Mouse (Mus musculus): Measurements from ENCODE around the gene D330045A20Rik. TPM values are rescaled to one million over a fixed set of nuclear protein-coding genes. Genes with fewer than 3 reads are reported as not detected.
"Not testable (repeated sequence)": the region's sequence is repeated elsewhere in the genome, so short reads cannot be mapped to it uniquely, and the experiment has no call there.

The D330045A20Rik gene
- polyA plus RNA-seq, 1 experiment from 2014 or later, result 2.4 TPM

GRCm38 (mm10) chrX:139562255-139562924 is 82.2 kb downstream of the D330045A20Rik start:
- Histone ChIP-seq H3K27ac (ENCODE audit: low read depth, low read length) (no peak overlapping the region), H3K4me3 (ENCODE audit: low read depth, low read length) (no peak overlapping the region), H3K9ac (ENCODE audit: low read depth, low read length) (no peak overlapping the region), H3K9me3 (ENCODE audit: control insufficient read depth, low read length) (no peaks in the 10 kb centered on the region), H3K27me3 (ENCODE audit: control insufficient read depth, insufficient read depth, low read length) (no peaks in the 10 kb centered on the region; the same call in 1 of the 2 replicates), H3K36me3 (ENCODE audit: control insufficient read depth, insufficient read depth, low read length) (no peaks in the 10 kb centered on the region), H3K4me2 (replicated peaks; ENCODE audit: low read depth, low read length) (no peak overlapping the region), H3K4me1 (replicated peaks; ENCODE audit: control insufficient read depth, insufficient read depth, low read length) (no peaks in the 10 kb centered on the region)
- 72% methylated on average over 5 of the region's 5 CpGs for WGBS
- no peak for DNase-seq (ENCODE audit: low spot score)
- no peak for ATAC-seq (ENCODE audit: low FRiP score)

GRCm38 (mm10) chrX:139562925-139563461 is 82.8 kb downstream of the D330045A20Rik start, which contains the start of gene Rnf128:
Gene Rnf128, plus strand, starts transcription at chrX:139563316.
- no peak within 1 kb of the TSS for H3K27ac ChIP-seq (ENCODE audit: low read depth, low read length)
- no peaks in the 10 kb centered on the region for H3K9me3 ChIP-seq (ENCODE audit: control insufficient read depth, low read length)
- H3K4me1 ChIP-seq (replicated peaks; ENCODE audit: control insufficient read depth, insufficient read depth, low read length), result no peaks in the 10 kb centered on the region
- no peak for DNase-seq (ENCODE audit: low spot score)
- no peaks in the 10 kb centered on the region; the same call in 1 of the 2 replicates for H3K27me3 ChIP-seq (ENCODE audit: control insufficient read depth, insufficient read depth, low read length)
- no peak within 1 kb of the TSS for H3K4me3 ChIP-seq (ENCODE audit: low read depth, low read length)
- no peak for ATAC-seq (ENCODE audit: low FRiP score)
- WGBS, result 79% methylated on average over 8 of the region's 8 CpGs
- H3K4me2 ChIP-seq (replicated peaks; ENCODE audit: low read depth, low read length), result no peak within 1 kb of the TSS
- H3K9ac ChIP-seq (ENCODE audit: low read depth, low read length), result no peak within 1 kb of the TSS
- no peaks in the 10 kb centered on the region for H3K36me3 ChIP-seq (ENCODE audit: control insufficient read depth, insufficient read depth, low read length)

DNA sequence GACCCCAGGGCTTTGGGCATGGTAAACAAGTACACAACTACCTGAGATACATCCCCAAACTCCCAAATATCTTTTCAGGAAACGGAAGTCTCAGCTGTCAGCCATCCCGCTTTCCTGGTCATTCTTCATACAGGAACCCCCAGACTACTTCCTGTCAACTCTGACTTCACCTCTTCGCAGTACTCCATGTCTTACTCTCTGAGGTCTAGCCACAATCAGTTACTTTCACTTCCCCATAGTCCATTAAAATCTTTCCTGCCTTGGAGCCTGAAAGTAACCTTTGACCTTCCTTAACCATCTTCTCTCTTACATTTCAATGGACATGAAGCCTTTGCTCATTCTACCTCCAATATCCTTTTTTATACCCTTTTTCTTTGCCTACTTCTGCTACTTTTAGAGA is 89.9 kb downstream of the D330045A20Rik start:
- H3K4me3 ChIP-seq (ENCODE audit: low read depth, low read length), result no peak overlapping the region
- H3K4me2 ChIP-seq (replicated peaks; ENCODE audit: low read depth, low read length), result no peak overlapping the region
- ATAC-seq (ENCODE audit: low FRiP score), result no peak
- 70% methylated on average over 3 of the region's 3 CpGs for WGBS
- no peaks in the 10 kb centered on the region for H3K4me1 ChIP-seq (replicated peaks; ENCODE audit: control insufficient read depth, insufficient read depth, low read length)
- no peak overlapping the region for H3K27ac ChIP-seq (ENCODE audit: low read depth, low read length)
- H3K36me3 ChIP-seq (ENCODE audit: control insufficient read depth, insufficient read depth, low read length), result no peaks in the 10 kb centered on the region
- no peak for DNase-seq (ENCODE audit: low spot score)
- H3K9ac ChIP-seq (ENCODE audit: low read depth, low read length), result no peak overlapping the region
- no peaks in the 10 kb centered on the region for H3K27me3 ChIP-seq (ENCODE audit: control insufficient read depth, insufficient read depth, low read length)
- no peaks in the 10 kb centered on the region for H3K9me3 ChIP-seq (ENCODE audit: control insufficient read depth, low read length)

DNA sequence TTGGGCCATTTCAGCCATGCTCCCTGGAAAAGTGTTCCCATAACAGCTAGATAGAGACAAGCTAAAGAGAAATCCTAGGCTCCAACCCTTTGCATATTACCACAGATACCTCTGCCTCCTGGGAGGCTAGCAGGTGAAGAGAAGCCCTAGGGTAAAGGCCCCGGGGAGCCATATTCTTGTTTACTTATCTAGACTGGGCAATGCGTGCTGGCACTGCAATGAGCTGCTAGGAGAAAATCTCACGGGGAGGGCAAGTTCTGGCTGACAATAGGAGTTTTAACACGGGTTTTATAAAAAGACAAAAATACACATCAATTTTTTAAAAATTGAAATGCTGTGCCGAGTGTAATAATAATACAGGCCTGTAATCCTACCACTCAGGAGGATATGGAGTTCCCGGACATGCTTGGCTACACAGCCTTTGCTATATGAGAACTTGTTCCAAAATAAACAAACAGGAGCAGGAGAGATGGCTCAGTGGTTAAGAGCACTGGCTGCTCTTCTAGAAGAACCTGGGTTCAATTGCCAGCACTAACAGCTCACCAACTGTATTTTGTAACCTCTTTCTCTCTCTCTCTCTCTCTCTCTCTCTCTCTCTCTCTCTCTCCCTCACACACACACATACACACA is 98.6 kb downstream of the D330045A20Rik start:
- DNase-seq (ENCODE audit: low spot score) (no peak), ATAC-seq (ENCODE audit: low FRiP score) (no peak)
- Histone ChIP-seq H3K4me2 (replicated peaks; ENCODE audit: low read depth, low read length) (no peak overlapping the region), H3K27ac (ENCODE audit: low read depth, low read length) (no peak overlapping the region), H3K4me1 (replicated peaks; ENCODE audit: control insufficient read depth, insufficient read depth, low read length) (no peaks in the 10 kb centered on the region), H3K36me3 (ENCODE audit: control insufficient read depth, insufficient read depth, low read length) (no peaks in the 10 kb centered on the region), H3K9me3 (ENCODE audit: control insufficient read depth, low read length) (no peaks in the 10 kb centered on the region), H3K27me3 (ENCODE audit: control insufficient read depth, insufficient read depth, low read length) (no peaks in the 10 kb centered on the region; the same call in 1 of the 2 replicates), H3K4me3 (ENCODE audit: low read depth, low read length) (no peak overlapping the region), H3K9ac (ENCODE audit: low read depth, low read length) (no peak overlapping the region)
- WGBS, result 78% methylated on average over 6 of the region's 6 CpGs

DNA sequence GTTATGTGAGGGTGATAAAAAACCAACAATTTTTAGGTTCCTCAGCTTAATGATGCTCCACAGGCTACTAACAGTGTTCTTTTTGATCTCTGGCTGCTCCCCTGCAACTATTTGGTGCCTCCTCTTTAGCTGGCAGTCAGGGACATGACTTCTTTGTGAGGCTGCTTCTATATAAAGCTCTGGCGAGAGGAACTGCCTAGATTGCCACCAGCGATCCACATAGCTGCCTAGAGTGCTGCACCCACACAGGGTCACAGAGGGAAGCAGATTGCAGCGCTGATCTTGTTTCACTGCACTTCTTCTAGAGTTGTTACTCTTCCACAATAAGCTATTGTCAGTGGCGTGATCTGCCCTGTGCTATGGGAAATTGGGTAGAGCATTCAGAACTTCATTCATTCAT is 103.4 kb downstream of the D330045A20Rik start:
- no peaks in the 10 kb centered on the region for H3K4me1 ChIP-seq (replicated peaks; ENCODE audit: control insufficient read depth, insufficient read depth, low read length)
- no peaks in the 10 kb centered on the region; the same call in 1 of the 2 replicates for H3K27me3 ChIP-seq (ENCODE audit: control insufficient read depth, insufficient read depth, low read length)
- no peaks in the 10 kb centered on the region for H3K9me3 ChIP-seq (ENCODE audit: control insufficient read depth, low read length)
- no peak overlapping the region for H3K27ac ChIP-seq (ENCODE audit: low read depth, low read length)
- no peak for ATAC-seq (ENCODE audit: low FRiP score)
- DNase-seq (ENCODE audit: low spot score), result no peak
- H3K4me3 ChIP-seq (ENCODE audit: low read depth, low read length), result no peak overlapping the region
- H3K4me2 ChIP-seq (replicated peaks; ENCODE audit: low read depth, low read length), result no peak overlapping the region
- no peak overlapping the region for H3K9ac ChIP-seq (ENCODE audit: low read depth, low read length)
- WGBS, result 52% methylated on average over 4 of the region's 4 CpGs
- H3K36me3 ChIP-seq (ENCODE audit: control insufficient read depth, insufficient read depth, low read length), result no peaks in the 10 kb centered on the region

DNA sequence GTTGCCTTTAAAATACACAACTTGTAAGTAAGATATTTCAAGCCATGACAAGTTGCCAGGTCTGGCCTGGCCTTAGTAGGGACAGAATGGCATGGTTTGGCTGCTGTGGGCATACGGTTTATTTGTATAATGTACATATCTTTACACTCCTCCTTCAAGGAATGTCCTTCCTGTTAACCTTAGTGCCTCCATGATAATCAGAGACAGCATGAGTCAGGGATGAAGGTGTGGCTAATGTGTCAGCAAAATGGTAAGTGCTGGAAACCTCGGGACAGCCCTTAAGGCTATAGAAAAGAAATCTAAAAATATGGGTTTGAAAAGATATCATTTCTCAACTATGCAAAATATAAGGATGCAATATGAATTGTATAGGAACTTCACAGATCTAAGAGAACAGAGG is 106.5 kb downstream of the D330045A20Rik start:
- not testable (repeated sequence) for DNase-seq (ENCODE audit: low spot score); H3K4me1 ChIP-seq (replicated peaks; ENCODE audit: control insufficient read depth, insufficient read depth, low read length); H3K9me3 ChIP-seq (ENCODE audit: control insufficient read depth, low read length); H3K4me3 ChIP-seq (ENCODE audit: low read depth, low read length); H3K4me2 ChIP-seq (replicated peaks; ENCODE audit: low read depth, low read length); H3K27ac ChIP-seq (ENCODE audit: low read depth, low read length); H3K9ac ChIP-seq (ENCODE audit: low read depth, low read length); ATAC-seq (ENCODE audit: low FRiP score); H3K36me3 ChIP-seq (ENCODE audit: control insufficient read depth, insufficient read depth, low read length); H3K27me3 ChIP-seq (ENCODE audit: control insufficient read depth, insufficient read depth, low read length)
- 82% methylated on average over 2 of the region's 2 CpGs for WGBS

DNA sequence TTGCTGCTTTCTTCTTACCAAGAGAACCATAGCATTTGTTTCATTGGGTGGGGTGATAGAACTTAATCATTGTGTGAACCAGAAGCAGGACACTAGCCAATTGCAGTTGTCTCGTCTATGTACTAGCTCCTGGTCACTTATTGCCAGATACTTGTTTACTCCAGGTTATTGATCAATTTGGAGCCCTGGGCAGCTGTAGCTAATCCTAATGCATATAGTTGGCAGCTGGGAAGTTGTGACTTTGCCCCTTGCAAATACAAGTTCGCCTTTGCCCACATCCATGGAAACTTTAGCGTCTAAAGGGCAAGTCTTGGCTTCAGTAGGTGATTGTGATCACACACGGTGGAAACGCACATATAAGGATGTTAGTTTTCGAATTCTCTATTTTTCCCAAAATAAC is 116.2 kb downstream of the D330045A20Rik start:
- no peaks in the 10 kb centered on the region for H3K36me3 ChIP-seq (ENCODE audit: control insufficient read depth, insufficient read depth, low read length)
- H3K9me3 ChIP-seq (ENCODE audit: control insufficient read depth, low read length), result no peaks in the 10 kb centered on the region
- H3K4me3 ChIP-seq (ENCODE audit: low read depth, low read length), result no peak overlapping the region
- DNase-seq (ENCODE audit: low spot score) (no peak), ATAC-seq (ENCODE audit: low FRiP score) (no peak)
- no peaks in the 10 kb centered on the region; the same call in 1 of the 2 replicates for H3K27me3 ChIP-seq (ENCODE audit: control insufficient read depth, insufficient read depth, low read length)
- H3K27ac ChIP-seq (ENCODE audit: low read depth, low read length), result no peak overlapping the region
- no peak overlapping the region for H3K9ac ChIP-seq (ENCODE audit: low read depth, low read length)
- no peaks in the 10 kb centered on the region for H3K4me1 ChIP-seq (replicated peaks; ENCODE audit: control insufficient read depth, insufficient read depth, low read length)
- H3K4me2 ChIP-seq (replicated peaks; ENCODE audit: low read depth, low read length), result no peak overlapping the region
- 87% methylated on average over 6 of the region's 6 CpGs for WGBS
